In genomic region chr9:117629771-117630170, GRCm38 (mm10) we compare ENCODE assay signal across 8 mouse cellular contexts. TPM values are rescaled to one million over a fixed set of nuclear protein-coding genes. Genes with fewer than 3 reads are reported as not detected.
DNase-seq lines count a peak whose midpoint lies in the region; ATAC-seq and TF ChIP-seq lines count a peak whose summit lies in the region.

Rbms3 (minus strand) TSS chr9:117629913.

- H3K4me2 ChIP-seq in embryonic facial prominence, embryonic 14.5 days (ENCODE audit: low read depth, low read length): no peak within 1 kb of the TSS
- no peak within 1 kb of the TSS for H3K4me2 ChIP-seq in hindbrain, embryonic 13.5 days
- no peak within 1 kb of the TSS for H3K4me2 ChIP-seq in midbrain, embryonic 12.5 days (replicated peaks)

- no peak within 1 kb of the TSS for H3K9ac ChIP-seq in embryonic facial prominence, embryonic 14.5 days (ENCODE audit: low read depth, low read length)
- H3K9ac ChIP-seq in hindbrain, embryonic 13.5 days: no peak within 1 kb of the TSS
- no peak within 1 kb of the TSS for H3K9ac ChIP-seq in midbrain, embryonic 12.5 days (replicated peaks)

- whole genome bisulfite sequencing in embryonic facial prominence, embryonic 14.5 days: 72% methylated on average over 9 of the region's 9 CpGs
- 64% methylated on average over 9 of the region's 9 CpGs for WGBS in hindbrain, embryonic 13.5 days
- 76% methylated on average over 9 of the region's 9 CpGs for WGBS in midbrain, embryonic 12.5 days

- H3K27me3 ChIP-seq in embryonic facial prominence, embryonic 14.5 days (replicated peaks; ENCODE audit: control insufficient read depth, insufficient read depth, low read length): no peaks in the 10 kb centered on the region
- H3K27me3 ChIP-seq in hindbrain, embryonic 13.5 days: no peaks in the 10 kb centered on the region
- H3K27me3 ChIP-seq in midbrain, embryonic 12.5 days: no peaks in the 10 kb centered on the region

- no peak for DNase-seq in layer of hippocampus, adult 2 months (ENCODE audit: low spot score in 2 of 2)
- DNase-seq in layer of hippocampus, adult 11-12 months (ENCODE audit: low spot score): no peak
- no peak for DNase-seq in embryonic facial prominence, embryonic 14.5 days (ENCODE audit: low spot score)
- no peak for DNase-seq in urinary bladder, postnatal 4 days (ENCODE audit: low spot score in 2 of 2)
- DNase-seq in thymus, postnatal 25 days: no peak

- H3K4me3 ChIP-seq in layer of hippocampus, adult 2 months: no peak within 1 kb of the TSS
- H3K4me3 ChIP-seq in embryonic facial prominence, embryonic 14.5 days (ENCODE audit: low read depth, low read length): no peak within 1 kb of the TSS
- H3K4me3 ChIP-seq in hindbrain, embryonic 13.5 days: no peak within 1 kb of the TSS
- no peak within 1 kb of the TSS for H3K4me3 ChIP-seq in midbrain, embryonic 12.5 days

- TF ChIP-seq CTCF in layer of hippocampus, adult 2 months (conservative IDR thresholded peaks at IDR 0.05): no peak

- H3K27ac ChIP-seq in layer of hippocampus, adult 2 months: no peak within 1 kb of the TSS
- no peak within 1 kb of the TSS for H3K27ac ChIP-seq in embryonic facial prominence, embryonic 14.5 days (replicated peaks; ENCODE audit: low read depth, low read length)
- H3K27ac ChIP-seq in hindbrain, embryonic 13.5 days: peak within 1 kb of the TSS; percentile 31; the same call in 1 of the 2 replicates
- H3K27ac ChIP-seq in midbrain, embryonic 12.5 days (replicated peaks): no peak within 1 kb of the TSS

- H3K36me3 ChIP-seq in embryonic facial prominence, embryonic 14.5 days (ENCODE audit: control insufficient read depth, insufficient read depth, low read length): no peaks in the 10 kb centered on the region
- H3K36me3 ChIP-seq in hindbrain, embryonic 13.5 days: no peaks in the 10 kb centered on the region
- no peaks in the 10 kb centered on the region for H3K36me3 ChIP-seq in midbrain, embryonic 12.5 days

- H3K9me3 ChIP-seq in embryonic facial prominence, embryonic 14.5 days (ENCODE audit: control insufficient read depth, low read length): no peaks in the 10 kb centered on the region
- 0 out of 2 replicates have a peak, but pooled peaks cover 3% of the 10 kb centered on the region for H3K9me3 ChIP-seq in hindbrain, embryonic 13.5 days
- no peaks in the 10 kb centered on the region for H3K9me3 ChIP-seq in midbrain, embryonic 12.5 days

- no peaks in the 10 kb centered on the region for H3K4me1 ChIP-seq in embryonic facial prominence, embryonic 14.5 days (ENCODE audit: control insufficient read depth, insufficient read depth, low read length)
- H3K4me1 ChIP-seq in hindbrain, embryonic 13.5 days (replicated peaks): peaks cover 12% of the 10 kb centered on the region
- 0 out of 2 replicates have a peak, but pooled peaks cover 9% of the 10 kb centered on the region for H3K4me1 ChIP-seq in midbrain, embryonic 12.5 days

- ATAC-seq in embryonic facial prominence, embryonic 14.5 days (ENCODE audit: low read depth): no peak
- ATAC-seq in hindbrain, embryonic 13.5 days (ENCODE audit: low FRiP score): no peak
- peak; percentile 9; the same call in 1 of the 2 replicates for ATAC-seq in midbrain, embryonic 12.5 days (ENCODE audit: low FRiP score, low read depth)
- ATAC-seq in activated CD4-positive, CD25-positive, alpha-beta regulatory T cell, adult 4 months: no peak

RNA-seq across cellular contexts. Expression of gene Rbms3, which starts in this region (rescaled TPM):
- total RNA-seq in layer of hippocampus, adult 2 months (2021): 10 to 100 TPM; 15.1 to 16.3 TPM
- 86.1 and 98.9 TPM in 2 replicates for polyA plus RNA-seq in embryonic facial prominence, embryonic 14.5 days (2014; fragmentation: Nextera tagmentation; extraction: Ambion mirVana)
- polyA plus RNA-seq in hindbrain, embryonic 13.5 days (2015; fragmentation: Nextera tagmentation; extraction: Ambion mirVana): 66.7 and 73.7 TPM in 2 replicates
- polyA plus RNA-seq in midbrain, embryonic 12.5 days (2016; fragmentation: Nextera tagmentation; extraction: Ambion mirVana): 19.3 and 25.8 TPM in 2 replicates
- polyA plus RNA-seq in activated CD4-positive, CD25-positive, alpha-beta regulatory T cell, adult 4 months (2017; shearing (Covaris generic)): not detected

Comparison
In these comparisons a context has a peak if more than half of its experiments do, and no peak if none do; other contexts are left out.
1. RNA of gene Rbms3 (polyA plus RNA-seq): 86.1 to 98.9 TPM in embryonic facial prominence, embryonic 14.5 days, 66.7 to 73.7 TPM in hindbrain, embryonic 13.5 days and 19.3 to 25.8 TPM in midbrain, embryonic 12.5 days; not detected in activated CD4-positive, CD25-positive, alpha-beta regulatory T cell, adult 4 months; every median in the first group is over 10 times any median in the second.